Mouse (Mus musculus): ENCODE measurements at regions not wholly inside any gene's neighbourhood (a gene's known extent, or its start where the extent isn't known, plus 50 kb on each side); places are given as distances from the start of the nearest gene placed in this dataset.

- TF ChIP-seq EP300 (IDR thresholded peaks at IDR 0.05; ENCODE audit: low read depth), result no peak
- no peak for TF ChIP-seq CTCF (IDR thresholded peaks at IDR 0.05; ENCODE audit: low read depth)
- Histone ChIP-seq H3K36me3 (replicated peaks; ENCODE audit: insufficient read depth, low read length) (no peaks in the 10 kb centered on the region), H3K27ac (ENCODE audit: low read depth) (peak overlapping the region; percentile 2; the same call in 1 of the 2 replicates), H3K4me1 (ENCODE audit: insufficient read depth) (0 out of 2 replicates have a peak, but pooled peaks cover 4% of the 10 kb centered on the region), H3K27me3 (ENCODE audit: insufficient read depth, low read length) (no peaks in the 10 kb centered on the region), H3K4me3 (ENCODE audit: low read depth, low read length) (no peak overlapping the region), H3K9me3 (ENCODE audit: low read length) (no peaks in the 10 kb centered on the region), H3K4me2 (ENCODE audit: low read depth, low read length) (no peak overlapping the region), H3K9ac (replicated peaks) (no peak overlapping the region)
- ATAC-seq (no peak), DNase-seq (no peak)
- WGBS (ENCODE audit: insufficient replicate concordance), result 71% methylated on average over 6 of the region's 6 CpGs
Observed at GRCm38 (mm10) chr8:44801604-44802206, 133.5 kb upstream of the Fat1 start.

DNA sequence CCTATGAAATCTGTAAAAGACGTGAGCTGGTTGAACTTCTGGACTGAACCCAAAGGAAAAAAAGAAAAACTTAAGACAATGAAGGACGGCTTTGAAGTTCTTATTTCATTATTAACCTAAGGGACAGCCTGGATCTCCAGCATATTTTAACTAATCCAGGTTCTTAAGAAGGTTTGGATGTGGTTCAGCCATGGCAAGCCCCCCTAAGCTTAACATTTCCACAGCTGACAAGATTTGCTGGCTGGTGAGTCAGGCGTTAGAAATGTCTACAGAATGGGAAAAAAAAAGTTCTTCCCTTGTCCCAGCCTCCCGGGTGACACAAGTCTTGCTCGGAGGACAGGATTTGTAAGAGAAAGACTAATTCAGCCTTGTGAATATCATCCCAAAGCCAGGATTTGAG is 132.9 kb upstream of the Fat1 start:
- no peaks in the 10 kb centered on the region for H3K9me3 ChIP-seq (ENCODE audit: low read length)
- TF ChIP-seq EP300 (IDR thresholded peaks at IDR 0.05; ENCODE audit: low read depth) (no peak), CTCF (IDR thresholded peaks at IDR 0.05; ENCODE audit: low read depth) (no peak)
- ATAC-seq (no peak), DNase-seq (no peak)
- WGBS (ENCODE audit: insufficient replicate concordance), result 75% methylated on average over 5 of the region's 5 CpGs
- no peak overlapping the region for H3K4me2 ChIP-seq (ENCODE audit: low read depth, low read length)
- no peaks in the 10 kb centered on the region for H3K36me3 ChIP-seq (replicated peaks; ENCODE audit: insufficient read depth, low read length)
- H3K4me1 ChIP-seq (ENCODE audit: insufficient read depth), result 0 out of 2 replicates have a peak, but pooled peaks cover 4% of the 10 kb centered on the region
- no peak overlapping the region for H3K4me3 ChIP-seq (ENCODE audit: low read depth, low read length)
- H3K27me3 ChIP-seq (ENCODE audit: insufficient read depth, low read length), result no peaks in the 10 kb centered on the region
- no peak overlapping the region for H3K27ac ChIP-seq (ENCODE audit: low read depth)
- no peak overlapping the region for H3K9ac ChIP-seq (replicated peaks)

DNA sequence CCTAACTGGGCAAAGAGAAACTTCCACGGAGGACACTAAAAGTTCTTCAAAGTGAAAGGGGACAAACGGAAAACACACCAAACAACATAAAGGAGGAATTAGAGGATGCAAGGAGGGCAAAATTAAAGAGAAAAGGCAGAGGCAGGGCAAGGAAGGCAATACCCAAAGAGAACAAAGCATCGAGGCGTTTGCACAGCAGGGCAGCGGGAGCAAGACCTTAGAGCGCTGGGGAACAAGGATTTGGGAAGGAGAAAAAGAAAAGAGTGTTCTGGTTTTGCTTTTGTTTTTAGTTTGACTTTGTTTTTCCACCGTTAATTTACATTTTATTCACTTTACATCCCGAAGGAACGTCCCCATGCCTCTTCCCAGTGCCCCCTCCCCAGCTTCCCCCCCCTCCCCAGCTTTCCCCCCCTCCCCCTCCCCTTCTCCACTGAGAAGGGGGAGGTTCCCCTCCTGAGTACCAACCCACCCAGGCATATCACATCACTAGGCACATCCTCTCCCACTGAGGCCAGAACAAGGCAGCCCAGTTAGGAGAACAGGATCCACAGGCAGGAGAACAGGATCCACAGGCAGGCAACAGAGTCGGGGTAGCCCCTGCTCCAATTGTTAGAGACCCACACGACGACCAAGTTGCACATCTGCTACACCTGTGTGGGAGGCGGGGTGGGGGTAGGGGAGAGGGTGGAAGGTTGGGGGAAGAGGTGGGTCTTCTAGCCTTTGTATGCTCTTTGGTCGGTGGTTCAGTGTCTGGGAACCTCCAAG is 130.7 kb upstream of the Fat1 start:
- Histone ChIP-seq H3K27ac (ENCODE audit: low read depth) (no peak overlapping the region), H3K9me3 (ENCODE audit: low read length) (no peaks in the 10 kb centered on the region), H3K36me3 (replicated peaks; ENCODE audit: insufficient read depth, low read length) (no peaks in the 10 kb centered on the region), H3K4me1 (ENCODE audit: insufficient read depth) (0 out of 2 replicates have a peak, but pooled peaks cover 4% of the 10 kb centered on the region), H3K27me3 (ENCODE audit: insufficient read depth, low read length) (no peaks in the 10 kb centered on the region), H3K4me3 (ENCODE audit: low read depth, low read length) (no peak overlapping the region), H3K9ac (replicated peaks) (no peak overlapping the region), H3K4me2 (ENCODE audit: low read depth, low read length) (no peak overlapping the region)
- no peak for ATAC-seq
- no peak for TF ChIP-seq CTCF (IDR thresholded peaks at IDR 0.05; ENCODE audit: low read depth)
- TF ChIP-seq EP300 (IDR thresholded peaks at IDR 0.05; ENCODE audit: low read depth), result no peak
- 58% methylated on average over 14 of the region's 14 CpGs for WGBS (ENCODE audit: insufficient replicate concordance)
- DNase-seq, result no peak

GRCm38 (mm10) chr8:44805179-44805815 is 129.9 kb upstream of the Fat1 start:
- Histone ChIP-seq H3K9me3 (ENCODE audit: low read length) (no peaks in the 10 kb centered on the region), H3K4me2 (ENCODE audit: low read depth, low read length) (no peak overlapping the region), H3K27ac (ENCODE audit: low read depth) (no peak overlapping the region), H3K9ac (replicated peaks) (no peak overlapping the region), H3K36me3 (replicated peaks; ENCODE audit: insufficient read depth, low read length) (no peaks in the 10 kb centered on the region), H3K4me3 (ENCODE audit: low read depth, low read length) (no peak overlapping the region), H3K4me1 (ENCODE audit: insufficient read depth) (0 out of 2 replicates have a peak, but pooled peaks cover 4% of the 10 kb centered on the region), H3K27me3 (ENCODE audit: insufficient read depth, low read length) (no peaks in the 10 kb centered on the region)
- no peak for TF ChIP-seq EP300 (IDR thresholded peaks at IDR 0.05; ENCODE audit: low read depth)
- 61% methylated on average over 11 of the region's 11 CpGs for WGBS (ENCODE audit: insufficient replicate concordance)
- no peak for DNase-seq
- no peak for ATAC-seq

- H3K27me3 ChIP-seq (ENCODE audit: insufficient read depth, low read length), result no peaks in the 10 kb centered on the region
- ATAC-seq, result no peak
- H3K4me3 ChIP-seq (ENCODE audit: low read depth, low read length), result no peak overlapping the region
- no peak for DNase-seq
- WGBS (ENCODE audit: insufficient replicate concordance), result 67% methylated on average over 4 of the region's 4 CpGs
- no peak overlapping the region for H3K27ac ChIP-seq (ENCODE audit: low read depth)
- TF ChIP-seq EP300 (IDR thresholded peaks at IDR 0.05; ENCODE audit: low read depth) (no peak), CTCF (IDR thresholded peaks at IDR 0.05; ENCODE audit: low read depth) (no peak)
- no peaks in the 10 kb centered on the region for H3K9me3 ChIP-seq (ENCODE audit: low read length)
- H3K36me3 ChIP-seq (replicated peaks; ENCODE audit: insufficient read depth, low read length), result no peaks in the 10 kb centered on the region
- H3K4me2 ChIP-seq (ENCODE audit: low read depth, low read length), result no peak overlapping the region
- H3K4me1 ChIP-seq (ENCODE audit: insufficient read depth), result no peaks in the 10 kb centered on the region
- no peak overlapping the region for H3K9ac ChIP-seq (replicated peaks)
Observed at GRCm38 (mm10) chr8:44812360-44812759, 122.9 kb upstream of the Fat1 start.

DNA sequence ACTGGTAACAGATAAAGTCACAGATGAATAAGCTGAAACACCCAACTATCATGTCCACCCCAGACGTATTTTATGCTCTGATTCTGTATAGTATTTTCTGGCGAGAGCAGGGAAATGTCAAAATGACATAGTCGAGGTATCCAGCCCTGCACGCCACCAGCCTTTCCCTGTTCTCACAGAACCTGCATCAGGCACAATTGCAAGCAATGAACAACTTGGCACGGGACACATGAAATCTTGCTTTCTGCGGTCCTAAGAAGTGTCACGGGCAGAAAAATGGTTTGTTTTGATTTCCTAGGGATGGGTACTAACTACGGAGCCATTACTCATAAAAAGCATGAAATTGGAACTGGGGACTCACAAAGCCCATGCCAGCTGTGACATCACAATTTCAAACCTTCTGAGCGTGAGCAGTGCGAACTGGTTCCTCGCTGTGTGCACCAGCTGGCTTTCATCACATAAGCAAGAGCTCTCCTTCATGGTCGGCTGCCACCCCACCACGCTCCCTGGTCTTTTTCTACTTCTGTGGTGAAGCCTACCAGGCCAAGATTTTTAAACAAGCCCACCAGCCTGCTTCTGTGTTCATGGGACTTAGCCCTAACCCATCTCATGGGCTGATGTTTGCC is 117.6 kb upstream of the Fat1 start:
- Histone ChIP-seq H3K27ac (ENCODE audit: low read depth) (no peak overlapping the region), H3K4me2 (ENCODE audit: low read depth, low read length) (no peak overlapping the region), H3K36me3 (replicated peaks; ENCODE audit: insufficient read depth, low read length) (no peaks in the 10 kb centered on the region), H3K9me3 (ENCODE audit: low read length) (no peaks in the 10 kb centered on the region), H3K4me1 (ENCODE audit: insufficient read depth) (no peaks in the 10 kb centered on the region), H3K9ac (replicated peaks) (no peak overlapping the region), H3K27me3 (ENCODE audit: insufficient read depth, low read length) (no peaks in the 10 kb centered on the region), H3K4me3 (ENCODE audit: low read depth, low read length) (no peak overlapping the region)
- no peak for DNase-seq
- no peak for ATAC-seq
- TF ChIP-seq EP300 (IDR thresholded peaks at IDR 0.05; ENCODE audit: low read depth), result no peak
- TF ChIP-seq CTCF (IDR thresholded peaks at IDR 0.05; ENCODE audit: low read depth), result no peak
- 81% methylated on average over 13 of the region's 13 CpGs for WGBS (ENCODE audit: insufficient replicate concordance)
